Mouse (Mus musculus) megakaryocyte, adult 5-6 weeks (primary cell): ENCODE results near the gene Kdm2b. TPM values are rescaled to one million over a fixed set of nuclear protein-coding genes. Genes with fewer than 3 reads are reported as not detected.
A peak's percentile ranks its signal among the peaks of the same experiment; 100 is the strongest.

Experiments
- ATAC-seq: 2 replicates; pipeline ENCODE4 v1.8.0; 2016; ENCODE audit warnings: mild to moderate bottlenecking, inconsistent platforms; ENCODE audit not compliant: poor library complexity, severe bottlenecking
- total RNA-seq, 2 experiments: library from RNA; stranded (forward) in 1 of 2; stranded (reverse) in 1 of 2; fragments of 153-499, 151-499 nt in 1 of 2; fragments of 221-1000, 200-1000 nt in 1 of 2; gene quantifications; 2 replicates each; pipeline versions ENCODE4 v1.2.3 to v1.2.4; 2015 to 2017

Kdm2b gene
- total RNA-seq, 2 experiments from 2014 or later = 29.1 to 31.6 TPM

GRCm38 (mm10) chr5:122898963-122899776 is 90.5 kb downstream of the Kdm2b start:
- peak; percentile 33; the same call in 1 of the 2 replicates for ATAC-seq

GRCm38 (mm10) chr5:122898153-122898552 is 91.5 kb downstream of the Kdm2b start:
- no peak for ATAC-seq

- ATAC-seq = peak; percentile 39
These were observed 94.8 kb downstream of the Kdm2b start for GRCm38 (mm10) chr5:122894821-122895220.

GRCm38 (mm10) chr5:122894007-122894637 is 95.5 kb downstream of the Kdm2b start:
- peak; percentile 71 for ATAC-seq

GRCm38 (mm10) chr5:122893270-122893669 is 96.4 kb downstream of the Kdm2b start:
- no peak for ATAC-seq

GRCm38 (mm10) chr5:122890396-122890795 is 99.2 kb downstream of the Kdm2b start:
- no peak for ATAC-seq

- no peak for ATAC-seq
These were observed 100.9 kb downstream of the Kdm2b start for GRCm38 (mm10) chr5:122888612-122889214.

- no peak for ATAC-seq
These were observed 101.6 kb downstream of the Kdm2b start for GRCm38 (mm10) chr5:122887926-122888611.

- ATAC-seq = no peak
These were observed 102.6 kb downstream of the Kdm2b start for GRCm38 (mm10) chr5:122887033-122887432.

GRCm38 (mm10) chr5:122884594-122885348 is 104.9 kb downstream of the Kdm2b start:
- no peak for ATAC-seq

- ATAC-seq = no peak
These were observed 105.9 kb downstream of the Kdm2b start for GRCm38 (mm10) chr5:122883652-122884235.

GRCm38 (mm10) chr5:122883237-122883636 is 106.4 kb downstream of the Kdm2b start:
- ATAC-seq = no peak

- no peak for ATAC-seq
These were observed 107.2 kb downstream of the Kdm2b start for GRCm38 (mm10) chr5:122882256-122883050.

- ATAC-seq = peak; percentile 82
These were observed 108.3 kb downstream of the Kdm2b start for GRCm38 (mm10) chr5:122881313-122881712.

- no peak for ATAC-seq
These were observed 109.2 kb downstream of the Kdm2b start for GRCm38 (mm10) chr5:122880241-122880980.

- ATAC-seq = no peak
These were observed 113.0 kb downstream of the Kdm2b start for GRCm38 (mm10) chr5:122876671-122877070.

- no peak for ATAC-seq
These were observed 115.3 kb downstream of the Kdm2b start for GRCm38 (mm10) chr5:122874359-122874758.

GRCm38 (mm10) chr5:122873573-122873972 is 116.0 kb downstream of the Kdm2b start:
- no peak for ATAC-seq

GRCm38 (mm10) chr5:122872626-122873025 is 117.0 kb downstream of the Kdm2b start:
- no peak for ATAC-seq
